Mouse (Mus musculus) frontal cortex, postnatal 25 days (tissue): ENCODE results near the gene Arf3.
"Not testable (repeated sequence)": the region's sequence is repeated elsewhere in the genome, so short reads cannot be mapped to it uniquely, and the experiment has no call there.

ENCODE experiments used
- DNase-seq, 2 experiments: peaks; one replicate each; pipeline ENCODE4 v3.0.0; 2022; ENCODE audit warnings: low spot score in 2 of 2

Arf3 gene

DNA sequence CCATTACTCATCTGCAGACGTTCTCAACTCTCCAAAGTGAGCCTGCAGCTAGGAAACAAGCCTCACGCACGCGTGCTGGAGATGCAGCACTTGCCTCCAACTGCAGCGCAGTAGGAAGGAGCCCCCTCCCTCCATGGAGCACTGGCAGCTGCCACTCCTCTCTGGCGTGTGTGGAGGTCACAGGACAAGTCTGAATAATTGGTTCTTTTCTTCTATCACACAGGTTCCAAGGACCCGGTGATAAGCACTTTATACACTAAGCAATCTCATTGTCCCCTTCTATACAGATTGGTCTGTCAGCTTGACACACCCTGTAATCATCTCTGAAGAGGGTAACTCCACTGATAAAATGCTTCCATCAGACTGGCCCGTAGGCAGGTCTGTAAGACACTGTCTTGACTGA is 10.0 kb downstream of the Arf3 start:
- no peak for DNase-seq

DNA sequence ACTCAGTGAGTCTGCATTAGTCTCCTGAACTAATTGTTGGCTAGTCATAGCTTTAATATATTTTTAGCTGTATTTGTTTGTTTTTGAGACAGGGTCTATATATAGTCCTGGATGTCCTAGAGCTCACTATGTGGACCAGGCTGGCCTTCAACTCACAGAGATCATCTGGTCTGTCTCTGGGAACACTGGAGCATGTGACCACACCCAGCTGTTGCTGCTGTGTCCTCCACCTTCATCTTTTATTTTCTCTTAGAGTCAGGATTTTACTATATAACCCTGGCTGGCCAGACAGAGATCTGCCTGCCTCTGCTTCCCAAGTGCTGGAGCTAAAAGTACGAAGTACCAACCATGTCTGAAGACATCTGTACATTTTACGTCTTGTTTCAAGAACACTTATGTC is 13.9 kb downstream of the Arf3 start:
- no peak for DNase-seq

DNA sequence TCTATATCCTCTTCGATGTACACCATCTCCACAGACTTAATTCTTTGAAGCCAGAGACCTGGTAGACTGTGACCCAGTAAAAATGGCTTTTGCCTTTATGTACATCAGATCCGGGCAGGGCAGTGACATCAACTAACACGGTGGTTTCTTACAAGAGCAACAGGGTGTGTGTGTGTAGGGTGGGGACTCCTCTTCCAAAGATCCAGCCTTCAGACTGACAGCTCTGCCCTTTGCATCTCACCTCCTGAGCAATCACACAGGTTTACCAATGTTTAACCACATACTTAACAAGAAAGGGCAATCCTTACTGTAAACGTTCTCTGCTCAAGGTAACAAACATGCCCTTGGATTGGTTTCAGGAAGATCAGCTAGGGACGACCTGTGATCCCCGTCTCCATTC is 15.7 kb downstream of the Arf3 start:
- no peak for DNase-seq

DNA sequence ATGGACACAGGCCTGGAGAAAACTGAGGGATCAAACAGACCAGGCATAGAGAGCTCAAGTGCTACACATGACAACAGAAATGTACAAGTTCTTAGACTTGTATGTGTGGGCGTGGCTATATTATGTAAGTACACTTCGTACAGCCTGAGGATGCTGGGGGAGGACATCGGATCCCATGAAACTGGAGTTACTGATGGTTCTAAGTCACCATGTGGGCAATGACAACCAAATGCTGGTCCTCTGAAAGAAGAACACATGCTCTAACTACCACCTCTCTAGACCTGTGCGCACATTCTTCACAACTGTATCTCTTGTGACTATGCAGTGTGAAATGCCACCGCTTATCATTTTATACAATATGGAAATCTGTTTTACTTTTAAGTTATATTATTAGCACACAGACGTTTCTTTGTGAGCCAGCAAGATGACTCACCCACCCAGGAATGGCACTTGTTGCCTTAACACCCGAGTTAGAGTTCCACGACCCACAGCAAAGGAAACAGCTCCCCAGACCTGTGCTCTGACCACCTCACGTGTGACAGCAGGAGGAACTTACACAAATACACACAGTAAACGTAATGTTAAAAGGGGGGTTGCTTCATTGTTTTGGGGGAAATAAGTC is 16.6 kb downstream of the Arf3 start:
- DNase-seq = no peak

DNA sequence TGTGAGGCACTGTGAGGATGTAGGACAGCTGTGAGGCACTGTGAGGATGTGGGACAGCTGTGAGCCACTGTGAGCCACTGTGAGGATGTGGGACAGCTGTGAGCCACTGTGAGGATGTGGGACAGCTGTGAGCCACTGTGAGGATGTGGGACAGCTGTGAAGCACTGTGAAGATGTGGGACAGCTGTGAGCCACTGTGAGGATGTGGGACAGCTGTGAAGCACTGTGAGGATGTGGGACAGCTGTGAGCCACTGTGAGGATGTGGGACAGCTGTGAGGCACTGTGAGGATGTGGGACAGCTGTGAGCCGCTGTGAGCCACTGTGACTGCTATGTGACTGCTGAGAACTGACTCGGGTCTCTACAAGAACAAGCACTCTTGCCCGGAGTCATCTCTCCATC is 19.2 kb downstream of the Arf3 start:
- not testable (repeated sequence) for DNase-seq

DNA sequence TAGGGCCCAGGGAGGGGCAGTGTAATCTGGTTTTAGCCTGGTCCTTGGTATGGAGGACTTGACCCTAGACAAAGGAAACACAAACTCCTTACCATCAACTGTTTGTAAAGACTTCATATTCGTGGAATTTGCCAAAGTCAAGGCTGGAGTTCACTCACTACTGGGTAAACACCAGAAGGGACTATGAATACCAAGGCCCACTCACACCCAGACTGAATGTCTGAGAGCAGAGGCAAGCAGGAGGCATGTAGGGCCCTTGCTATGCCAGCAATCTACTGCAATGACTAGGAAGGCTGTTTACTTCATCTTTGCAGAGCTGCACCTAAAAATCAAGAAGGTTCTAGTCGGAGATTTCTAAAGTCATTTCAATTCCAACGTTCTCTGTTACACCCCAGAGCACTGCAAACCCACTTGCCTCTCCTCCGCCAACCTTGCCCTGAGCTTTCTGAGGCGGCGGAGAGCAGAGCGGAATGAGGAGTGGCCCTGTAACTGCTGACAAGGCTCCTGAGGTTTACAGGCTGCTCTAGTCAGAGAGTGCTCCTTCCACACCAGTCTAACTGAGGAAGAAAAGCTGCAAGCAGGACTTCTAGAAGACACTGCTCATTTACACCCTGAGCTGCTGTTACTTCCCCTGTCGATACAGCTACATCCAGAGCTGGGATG is 20.1 kb downstream of the Arf3 start:
- DNase-seq = no peak

DNA sequence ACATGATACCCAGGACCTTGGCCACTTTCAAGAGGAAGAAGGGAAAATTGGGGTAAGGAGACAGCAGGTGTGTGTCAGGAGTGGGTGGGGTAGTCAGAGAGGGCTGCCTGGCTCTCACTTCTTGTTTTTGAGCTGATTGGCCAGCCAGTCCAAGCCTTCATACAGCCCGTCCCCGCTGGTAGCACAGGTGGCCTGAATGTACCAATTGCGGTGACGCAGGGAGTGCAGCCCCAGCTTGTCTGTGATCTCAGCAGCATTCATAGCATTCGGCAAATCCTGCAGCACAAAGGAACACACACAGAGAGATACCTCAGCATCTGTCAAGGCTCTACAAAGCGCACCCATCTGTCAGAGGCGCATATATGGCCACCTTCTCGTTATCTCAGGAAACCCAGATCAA is 22.8 kb downstream of the Arf3 start:
- no peak for DNase-seq

DNA sequence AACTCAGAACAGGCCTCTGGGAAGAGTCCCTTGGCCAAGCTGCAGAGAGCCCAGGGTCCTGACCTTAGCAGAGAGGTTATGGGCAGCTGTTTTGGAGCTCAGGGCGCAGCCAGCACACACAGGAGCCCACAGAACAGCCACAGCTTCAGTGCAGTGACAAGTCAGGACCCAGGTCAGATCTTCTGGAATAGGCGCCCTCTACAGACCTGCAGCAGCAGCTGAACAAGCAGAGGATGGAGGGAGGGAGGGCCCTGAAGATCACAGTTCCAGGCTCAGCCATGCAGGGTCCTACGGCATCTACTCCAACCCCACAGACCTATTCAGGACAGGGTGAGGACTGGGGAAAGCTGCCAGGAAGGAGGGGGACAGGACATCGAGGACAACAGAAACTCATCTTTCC is 24.2 kb downstream of the Arf3 start:
- DNase-seq = no peak

DNA sequence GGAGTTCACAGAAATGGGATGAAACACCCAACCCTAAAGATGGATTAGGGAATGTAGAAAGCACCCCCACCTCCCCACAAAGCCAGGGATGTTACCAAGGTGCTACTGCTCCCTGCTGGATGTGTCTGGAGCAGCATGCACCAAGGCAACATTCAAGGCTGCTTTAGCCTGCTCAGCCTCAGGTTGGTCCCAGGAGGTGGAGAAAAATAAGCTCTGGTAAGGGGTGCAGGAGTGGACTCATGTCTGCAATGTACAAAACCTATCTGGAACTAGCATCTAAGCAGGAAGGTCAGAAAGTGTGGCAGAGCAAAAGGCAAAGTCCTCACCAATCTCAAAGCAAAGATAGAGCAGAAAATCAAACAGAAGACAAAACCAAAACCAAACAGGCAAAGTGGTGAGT is 25.1 kb downstream of the Arf3 start:
- DNase-seq = peak in 1 of 2 experiments; percentile 43

DNA sequence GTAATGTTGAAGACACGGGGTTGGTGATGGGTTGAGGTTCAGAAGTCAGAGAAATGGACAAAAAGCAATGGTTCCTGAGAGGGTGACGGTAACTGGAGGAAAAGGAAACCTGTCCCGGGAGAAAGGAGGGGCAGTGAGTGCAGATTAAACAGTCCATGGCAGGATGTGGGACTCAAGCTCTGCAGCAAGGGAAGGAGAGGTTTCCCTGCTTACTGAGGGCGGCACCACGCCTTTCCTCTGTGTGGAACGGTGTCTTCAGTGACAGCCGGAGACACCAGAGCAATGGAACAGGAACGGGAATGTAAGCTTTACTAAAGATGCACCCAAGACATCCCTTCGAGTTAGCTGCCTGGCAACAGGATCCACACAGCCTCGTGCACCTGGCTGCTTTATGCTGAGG is 26.5 kb downstream of the Arf3 start:
- no peak for DNase-seq

DNA sequence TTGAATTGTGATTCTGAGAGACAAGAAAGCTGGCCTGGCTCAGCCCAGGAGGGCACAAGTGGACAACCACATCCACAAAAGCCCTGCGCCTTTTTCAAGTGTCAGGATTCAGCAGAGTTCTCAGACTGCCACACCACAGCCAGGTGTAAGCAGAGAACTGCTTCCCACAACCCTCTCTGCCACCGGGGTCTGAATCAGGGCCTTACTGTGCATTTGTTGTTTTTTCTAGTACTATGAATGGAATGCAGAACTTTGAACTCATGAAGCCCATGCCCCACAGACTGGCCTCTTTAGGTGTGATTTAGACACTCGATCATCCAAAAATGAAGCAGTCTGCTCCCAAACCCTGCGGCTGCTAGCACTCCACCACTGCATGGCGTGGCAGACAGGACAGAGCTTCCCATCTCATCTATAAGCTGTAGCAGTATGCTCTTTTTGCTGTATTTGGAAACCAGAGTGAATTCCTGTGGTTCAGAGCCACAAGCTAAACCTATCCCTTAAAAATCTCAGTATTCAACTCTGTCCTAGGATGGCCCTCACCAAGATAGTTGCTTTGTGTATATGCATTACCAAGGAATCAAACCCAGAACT is 28.9 kb downstream of the Arf3 start:
- no peak for DNase-seq

DNA sequence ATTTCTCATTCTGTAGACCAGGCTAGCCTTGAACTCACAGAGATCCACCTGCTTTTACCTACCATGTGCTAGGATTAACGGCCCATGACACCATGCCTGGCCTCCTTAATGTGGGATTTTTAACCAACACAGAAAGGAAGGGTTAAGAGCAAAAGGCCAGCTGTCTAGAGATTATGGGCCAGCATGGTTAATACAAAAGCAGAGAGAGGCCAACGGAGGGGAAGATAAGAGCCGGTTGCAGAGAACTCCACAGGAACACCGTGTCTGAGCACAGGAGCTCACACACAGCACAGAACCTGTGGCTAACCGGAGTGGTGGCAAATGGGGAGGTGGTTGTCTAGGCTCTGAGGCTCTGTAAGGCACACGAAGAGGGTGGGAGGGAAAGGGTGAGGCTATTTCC is 29.6 kb downstream of the Arf3 start:
- DNase-seq = no peak

DNA sequence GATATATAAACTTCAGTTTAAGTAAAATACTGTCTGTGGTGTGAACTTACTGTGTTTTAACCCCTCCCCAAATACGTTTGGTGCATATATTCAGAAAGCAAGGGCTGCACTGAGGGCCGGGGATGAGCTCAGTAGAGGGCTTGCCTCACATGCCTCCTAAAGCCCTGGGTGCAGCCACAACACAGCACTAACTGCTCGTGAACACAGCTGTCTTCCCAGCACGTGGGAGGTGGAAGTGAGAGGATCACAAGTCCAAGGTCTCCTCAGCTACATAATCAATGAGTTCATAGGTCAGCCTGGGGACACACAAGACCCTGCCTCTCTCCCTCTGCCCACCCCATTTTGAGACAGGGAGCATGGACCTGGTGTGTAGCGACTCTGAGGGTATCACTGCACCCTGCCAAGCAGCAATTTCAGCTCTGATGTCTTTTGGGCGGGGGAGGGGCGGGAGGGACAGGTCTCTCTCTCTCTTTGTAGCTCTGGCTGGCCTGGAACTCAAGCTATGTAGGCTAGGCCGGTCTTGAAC is 30.9 kb downstream of the Arf3 start:
- no peak for DNase-seq

DNA sequence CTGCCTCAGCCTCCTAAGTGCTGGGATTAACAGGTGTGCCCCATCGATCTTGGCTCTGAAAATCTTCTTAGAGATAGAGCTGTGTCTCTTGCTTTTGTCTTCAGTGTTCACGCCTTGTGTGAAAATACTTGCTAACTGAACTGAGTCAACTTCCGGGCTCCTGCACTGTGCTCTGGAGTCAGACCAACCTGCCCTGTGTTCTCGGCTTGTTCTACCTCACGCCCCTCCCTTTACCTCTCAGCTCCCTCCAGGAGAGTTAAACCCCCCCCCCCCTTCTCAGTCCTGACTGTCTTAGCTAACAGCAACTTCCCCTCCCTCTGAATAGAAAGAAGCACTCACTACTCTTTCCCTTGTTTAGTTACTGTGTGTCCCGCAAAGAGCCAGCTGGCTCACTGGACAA is 32.2 kb downstream of the Arf3 start:
- DNase-seq = no peak

DNA sequence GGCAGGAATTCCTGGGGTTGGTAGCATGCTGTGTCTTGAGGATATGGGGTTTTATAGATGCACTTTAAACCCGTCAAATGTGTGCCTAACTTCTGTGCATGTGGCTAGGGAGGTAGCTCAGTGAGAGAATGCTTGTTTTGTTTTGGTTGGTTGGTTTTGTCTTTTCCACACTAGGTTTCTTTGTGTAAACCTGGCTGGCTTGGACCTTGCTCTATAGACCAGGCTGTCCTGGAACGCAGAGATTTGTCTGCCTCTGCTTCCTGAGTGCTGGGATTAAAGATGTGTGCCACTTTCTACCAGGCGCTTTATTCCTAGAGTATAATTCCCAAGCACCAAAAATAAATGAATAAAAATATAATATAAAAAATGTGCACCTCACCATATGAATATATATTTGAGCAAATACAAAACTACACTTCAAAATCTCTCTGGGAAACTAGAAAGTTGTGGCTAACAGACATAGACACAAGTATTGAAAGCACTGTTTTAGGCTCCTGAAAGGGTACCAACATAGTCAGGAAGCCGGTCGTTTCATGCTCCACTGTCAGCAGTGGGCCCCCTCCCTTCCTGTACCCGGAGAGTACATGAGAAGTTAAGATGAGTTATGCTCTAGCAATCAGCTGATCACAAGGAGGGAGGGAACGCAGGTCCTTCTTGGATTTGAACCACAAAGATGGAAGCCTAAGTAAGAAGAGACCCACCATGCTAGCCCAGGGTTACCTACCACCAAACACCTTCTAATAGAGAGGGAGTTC is 33.0 kb downstream of the Arf3 start:
- DNase-seq = no peak

DNA sequence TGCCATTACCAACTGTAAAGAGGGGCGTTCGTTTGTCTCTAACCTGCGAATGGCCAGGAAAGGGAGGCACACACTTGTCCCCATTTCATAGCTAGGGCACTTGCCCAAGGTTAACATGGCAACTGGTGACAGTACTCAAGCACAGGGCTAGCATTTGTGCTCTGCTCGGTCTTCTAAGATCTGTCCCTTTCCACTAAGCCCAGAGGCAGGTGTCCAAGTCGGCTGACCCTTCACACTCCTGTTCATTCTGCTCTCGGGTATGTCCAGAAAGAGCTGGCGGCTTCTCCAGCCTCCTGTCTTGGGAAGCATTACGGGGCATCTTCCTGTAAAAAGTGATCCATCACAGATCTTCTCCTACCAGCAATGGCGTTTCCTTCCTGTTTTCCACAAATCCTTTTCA is 34.6 kb downstream of the Arf3 start:
- no peak for DNase-seq

DNA sequence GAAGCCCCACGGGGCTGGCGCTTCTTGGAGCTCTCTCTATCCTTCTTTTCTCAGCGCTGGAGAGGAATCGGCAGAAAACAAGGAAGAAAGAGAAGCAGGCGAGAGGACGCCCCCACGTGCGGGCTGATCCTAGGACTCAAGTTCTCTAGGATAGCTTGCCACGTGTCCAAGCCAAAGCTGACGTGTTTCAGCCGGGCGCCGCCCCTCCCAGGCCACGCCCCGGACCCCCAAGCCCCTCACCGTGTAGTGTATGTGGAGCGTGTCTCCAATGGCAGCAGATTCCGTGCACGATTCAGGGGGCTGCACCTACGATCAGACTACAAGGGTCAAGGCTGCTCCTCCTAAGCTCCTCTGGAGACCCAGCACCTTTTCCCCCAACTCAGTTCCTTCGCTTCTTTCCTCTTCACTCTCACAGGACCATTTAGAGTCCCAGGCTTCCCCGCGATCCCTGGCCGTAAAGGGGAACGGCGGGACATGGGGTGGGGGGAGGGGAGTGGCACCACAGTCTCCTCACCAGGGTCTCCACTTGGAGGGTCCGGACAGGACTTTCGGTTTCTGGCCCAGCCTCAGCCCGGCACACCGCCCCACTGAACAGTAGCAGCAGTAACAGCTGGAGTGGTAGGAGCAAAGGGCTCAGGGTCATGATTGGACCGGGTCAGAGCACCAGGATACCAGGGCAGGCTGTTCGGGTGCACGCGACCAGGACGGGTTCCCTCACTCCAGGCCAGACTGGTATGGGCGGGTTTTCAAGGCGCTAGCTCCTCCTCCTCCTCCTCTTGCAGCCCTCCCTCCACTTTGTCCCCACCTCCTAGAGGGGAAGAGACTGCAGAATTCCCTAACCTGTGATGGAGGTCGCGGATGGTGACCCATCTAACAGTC is 35.3 kb downstream of the Arf3 start, which contains the start of gene Fkbp11:
Gene Fkbp11, minus strand, starts transcription at position 756 of the 879 bp plus-strand sequence.
- no peak for DNase-seq

DNA sequence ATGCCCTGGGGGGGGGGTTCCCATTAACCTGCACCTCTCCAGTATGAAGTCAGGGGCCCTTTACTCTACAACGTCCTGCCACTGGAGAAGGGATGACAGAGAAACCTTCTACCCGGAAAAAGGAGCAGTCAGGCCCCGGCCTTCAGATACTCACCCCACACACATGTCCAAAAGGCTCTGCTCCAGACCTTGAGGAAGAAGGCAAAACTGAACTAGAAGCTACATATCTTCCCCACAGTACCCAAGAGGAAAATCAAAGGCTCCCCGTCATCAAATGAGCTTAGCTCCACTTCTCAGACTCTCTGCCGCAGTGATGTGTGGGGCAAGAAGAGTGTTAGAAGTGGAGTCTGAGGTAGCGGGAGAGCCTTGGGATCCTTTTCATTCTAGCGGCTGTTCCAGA is 36.3 kb downstream of the Arf3 start:
- no peak for DNase-seq

DNA sequence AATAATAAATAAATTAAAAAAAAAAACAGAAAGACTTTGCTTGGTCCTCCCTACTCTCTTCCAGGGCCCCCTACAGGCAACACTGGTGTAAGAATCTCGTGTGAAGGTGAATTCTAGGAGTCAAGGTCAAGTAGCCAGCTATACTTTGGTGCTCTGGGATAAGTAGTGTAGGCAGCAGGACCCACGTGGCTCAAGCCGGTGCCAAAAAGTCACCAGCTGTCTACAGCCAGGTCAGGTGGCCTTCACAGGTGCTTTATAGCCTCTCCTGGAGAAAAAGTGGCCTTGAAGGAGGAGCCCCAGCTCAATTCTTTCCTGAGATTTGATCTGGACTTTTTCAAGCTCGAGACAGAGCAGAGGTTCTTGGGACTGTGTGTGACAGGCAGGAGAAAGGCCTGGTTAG is 36.9 kb downstream of the Arf3 start:
- no peak for DNase-seq

DNA sequence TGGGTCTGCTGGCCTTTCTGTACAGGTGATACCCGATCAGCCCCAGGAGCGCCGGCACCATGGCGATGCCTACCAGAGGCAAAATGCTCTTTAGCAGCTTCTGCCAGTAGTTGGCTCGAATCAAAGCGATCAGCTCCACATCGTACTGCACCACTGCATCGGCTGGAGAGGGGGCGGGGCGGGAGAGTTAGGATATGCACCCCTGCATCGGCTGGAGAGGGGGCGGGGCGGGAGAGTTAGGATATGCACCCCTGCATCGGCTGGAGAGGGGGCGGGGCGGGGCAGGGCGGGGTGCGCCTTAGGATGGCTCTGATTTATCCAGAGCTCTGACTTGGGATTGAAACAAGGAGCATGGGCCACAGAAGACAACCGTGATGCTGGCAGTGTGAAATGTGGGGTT is 38.6 kb downstream of the Arf3 start:
- no peak for DNase-seq

DNA sequence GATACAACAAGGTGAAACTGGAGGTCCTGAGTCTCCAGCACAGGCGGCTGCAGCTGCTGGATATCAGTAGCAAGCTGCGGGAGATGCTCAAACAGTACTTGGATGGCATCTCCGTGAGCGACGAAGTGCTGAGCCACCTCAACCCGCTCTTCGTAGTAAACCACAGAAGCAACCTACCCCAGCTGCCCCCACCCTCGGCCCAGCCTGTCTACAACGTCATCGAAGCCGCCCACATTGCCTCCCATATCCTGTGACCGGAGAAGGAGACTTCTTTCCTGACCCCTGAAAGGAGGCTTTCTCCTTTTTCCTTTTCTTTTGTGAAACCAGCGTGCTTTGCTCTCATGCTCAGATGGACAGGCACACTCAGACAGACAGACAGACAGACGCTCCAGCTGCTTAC is 40.2 kb downstream of the Arf3 start:
- DNase-seq = no peak

DNA sequence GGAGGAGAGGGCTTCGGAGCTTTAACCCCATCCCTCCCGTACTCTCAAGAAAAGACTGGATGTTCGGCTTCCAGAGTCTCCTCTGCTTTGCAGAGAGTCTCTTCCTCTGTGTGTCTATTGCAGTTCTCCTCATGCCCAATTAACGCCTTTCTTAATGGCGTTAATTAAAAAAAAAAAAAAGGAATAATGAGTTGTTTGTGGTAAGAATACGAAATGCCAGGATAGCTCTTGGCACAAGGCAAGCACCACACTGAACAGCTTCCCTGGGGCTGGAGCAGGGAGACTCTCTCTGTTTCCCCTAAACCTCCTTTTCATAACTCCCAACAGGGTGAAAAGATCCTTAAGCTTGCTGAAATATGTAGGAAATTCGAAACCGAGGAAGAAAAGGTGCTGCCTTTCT is 40.8 kb downstream of the Arf3 start:
- no peak for DNase-seq
